Mouse (Mus musculus): ENCODE measurements at regions not wholly inside any gene's neighbourhood (a gene's known extent, or its start where the extent isn't known, plus 50 kb on each side); places are given as distances from the start of the nearest gene placed in this dataset.

GRCm38 (mm10) chr2:75028151-75028550 lies 202.5 kb downstream of the Mtx2 start:
- 46% methylated on average over 10 of the region's 10 CpGs for WGBS (ENCODE audit: insufficient replicate concordance)
- Histone ChIP-seq H3K27me3 (no peaks in the 10 kb centered on the region), H3K9me3 (replicated peaks) (no peaks in the 10 kb centered on the region), H3K9ac (no peak overlapping the region), H3K4me1 (replicated peaks) (no peaks in the 10 kb centered on the region), H3K36me3 (replicated peaks) (no peaks in the 10 kb centered on the region), H3K4me2 (no peak overlapping the region), H3K4me3 (replicated peaks) (no peak overlapping the region), H3K27ac (replicated peaks) (no peak overlapping the region)
- no peak for ATAC-seq (ENCODE audit: insufficient read depth)

- WGBS (ENCODE audit: insufficient replicate concordance): 55% methylated on average over 8 of the region's 8 CpGs
- Histone ChIP-seq H3K4me2 (no peak overlapping the region), H3K4me1 (replicated peaks) (no peaks in the 10 kb centered on the region), H3K9ac (no peak overlapping the region), H3K9me3 (replicated peaks) (no peaks in the 10 kb centered on the region), H3K4me3 (replicated peaks) (no peak overlapping the region), H3K27me3 (no peaks in the 10 kb centered on the region), H3K36me3 (replicated peaks) (no peaks in the 10 kb centered on the region), H3K27ac (replicated peaks) (no peak overlapping the region)
- no peak for ATAC-seq (ENCODE audit: insufficient read depth)
Observed at GRCm38 (mm10) chr2:75029089-75029693, 203.6 kb downstream of the Mtx2 start.

- no peak for ATAC-seq (ENCODE audit: insufficient read depth)
- Histone ChIP-seq H3K4me2 (no peak overlapping the region), H3K4me1 (replicated peaks) (no peaks in the 10 kb centered on the region), H3K9me3 (replicated peaks) (no peaks in the 10 kb centered on the region), H3K27ac (replicated peaks) (no peak overlapping the region), H3K27me3 (no peaks in the 10 kb centered on the region), H3K9ac (no peak overlapping the region), H3K36me3 (replicated peaks) (no peaks in the 10 kb centered on the region), H3K4me3 (replicated peaks) (no peak overlapping the region)
- 47% methylated on average over 3 of the region's 3 CpGs for WGBS (ENCODE audit: insufficient replicate concordance)
Observed at GRCm38 (mm10) chr2:75034708-75035107, 209.1 kb downstream of the Mtx2 start.

GRCm38 (mm10) chr2:75039066-75039465 lies 213.5 kb downstream of the Mtx2 start:
- Histone ChIP-seq H3K4me3 (replicated peaks) (no peak overlapping the region), H3K9me3 (replicated peaks) (no peaks in the 10 kb centered on the region), H3K4me1 (replicated peaks) (no peaks in the 10 kb centered on the region), H3K4me2 (no peak overlapping the region), H3K9ac (no peak overlapping the region), H3K27me3 (no peaks in the 10 kb centered on the region), H3K27ac (replicated peaks) (no peak overlapping the region), H3K36me3 (replicated peaks) (no peaks in the 10 kb centered on the region)
- 35% methylated on average over 3 of the region's 3 CpGs for WGBS (ENCODE audit: insufficient replicate concordance)
- no peak for ATAC-seq (ENCODE audit: insufficient read depth)

GRCm38 (mm10) chr2:75046892-75047291 lies 221.3 kb downstream of the Mtx2 start:
- Histone ChIP-seq H3K4me3 (replicated peaks) (no peak overlapping the region), H3K9me3 (replicated peaks) (no peaks in the 10 kb centered on the region), H3K4me2 (no peak overlapping the region), H3K4me1 (replicated peaks) (no peaks in the 10 kb centered on the region), H3K27ac (replicated peaks) (no peak overlapping the region), H3K27me3 (no peaks in the 10 kb centered on the region), H3K9ac (no peak overlapping the region), H3K36me3 (replicated peaks) (no peaks in the 10 kb centered on the region)
- WGBS (ENCODE audit: insufficient replicate concordance): 58% methylated on average over 6 of the region's 6 CpGs
- ATAC-seq (ENCODE audit: insufficient read depth): no peak

DNA sequence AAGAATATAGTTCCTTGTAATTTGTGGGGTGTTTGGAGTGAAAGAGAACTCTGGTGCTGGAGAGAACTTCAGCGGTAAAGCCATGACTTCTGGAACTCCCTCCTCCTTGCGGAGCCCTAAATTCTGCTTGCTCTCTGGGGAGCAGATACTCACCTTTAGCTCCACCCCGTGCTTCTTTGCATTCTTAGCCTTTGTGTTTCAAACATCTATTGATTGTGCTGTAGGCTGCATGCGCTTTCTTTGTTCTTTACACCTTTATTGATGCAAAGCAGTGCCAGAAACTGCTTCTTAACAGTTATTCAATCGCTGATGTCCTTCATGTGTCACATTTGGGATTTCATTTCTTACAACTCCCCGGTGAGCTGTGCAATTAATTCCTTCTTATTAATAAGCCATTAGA lies 222.5 kb downstream of the Mtx2 start:
- no peak overlapping the region for H3K9ac ChIP-seq
- WGBS (ENCODE audit: insufficient replicate concordance): 37% methylated on average over 6 of the region's 6 CpGs
- no peak for ATAC-seq (ENCODE audit: insufficient read depth)

GRCm38 (mm10) chr2:75054474-75055186 lies 229.0 kb downstream of the Mtx2 start:
- H3K9ac ChIP-seq: no peak overlapping the region
- no peak for ATAC-seq (ENCODE audit: insufficient read depth)

More for the DNA sequence above, 222.5 kb downstream of the Mtx2 start:
- Histone ChIP-seq H3K36me3 (replicated peaks) (no peaks in the 10 kb centered on the region), H3K27me3 (0 out of 2 replicates have a peak, but pooled peaks cover 5% of the 10 kb centered on the region), H3K27ac (replicated peaks) (no peak overlapping the region), H3K9me3 (replicated peaks) (no peaks in the 10 kb centered on the region), H3K4me1 (replicated peaks) (no peaks in the 10 kb centered on the region), H3K4me3 (replicated peaks) (no peak overlapping the region), H3K4me2 (no peak overlapping the region)

GRCm38 (mm10) chr2:75055187-75055543 lies 229.6 kb downstream of the Mtx2 start:
- no peak overlapping the region for H3K9ac ChIP-seq
- WGBS (ENCODE audit: insufficient replicate concordance): 1% methylated on average over 6 of the region's 6 CpGs
- H3K4me3 ChIP-seq (replicated peaks): no peak overlapping the region

More at GRCm38 (mm10) chr2:75054474-75055186, 229.0 kb downstream of the Mtx2 start:
- H3K4me2 ChIP-seq: peak overlapping the region; percentile 41
- no peak overlapping the region for H3K27ac ChIP-seq (replicated peaks)
- H3K36me3 ChIP-seq (replicated peaks): no peaks in the 10 kb centered on the region
- H3K4me1 ChIP-seq (replicated peaks): no peaks in the 10 kb centered on the region; the same call in 1 of the 2 replicates
- 19% methylated on average over 14 of the region's 14 CpGs for whole genome bisulfite sequencing (ENCODE audit: insufficient replicate concordance)
- H3K4me3 ChIP-seq (replicated peaks): no peak overlapping the region
- H3K27me3 ChIP-seq: peaks cover 18% of the 10 kb centered on the region; the same call in 1 of the 2 replicates
- H3K9me3 ChIP-seq (replicated peaks): no peaks in the 10 kb centered on the region

DNA sequence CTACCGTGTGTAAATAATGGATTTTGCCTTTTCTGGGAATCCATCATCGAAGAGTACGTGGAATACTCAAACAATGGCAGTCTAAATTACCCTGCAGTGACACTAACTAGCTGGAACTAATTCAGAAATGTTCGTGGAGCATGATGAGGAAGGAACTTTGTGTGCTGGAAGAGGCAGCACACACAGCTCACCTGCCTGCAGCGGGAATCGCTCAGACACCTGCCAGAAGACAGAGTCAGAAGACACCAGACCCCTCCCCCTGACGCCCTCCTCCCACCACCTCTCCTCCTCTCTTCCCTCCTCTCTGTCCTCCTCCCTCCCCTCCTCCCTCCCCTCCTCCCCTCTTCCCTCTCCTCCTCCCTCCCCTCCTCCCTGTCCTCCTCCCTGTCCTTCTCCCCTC lies 235.4 kb downstream of the Mtx2 start:
- H3K4me3 ChIP-seq (replicated peaks): no peak overlapping the region
- no peaks in the 10 kb centered on the region for H3K9me3 ChIP-seq (replicated peaks)
- H3K9ac ChIP-seq: no peak overlapping the region
- ATAC-seq (ENCODE audit: insufficient read depth): no peak
- no peak overlapping the region for H3K27ac ChIP-seq (replicated peaks)
- H3K4me2 ChIP-seq: no peak overlapping the region
- H3K27me3 ChIP-seq: peaks cover 14% of the 10 kb centered on the region; the same call in 1 of the 2 replicates
- H3K4me1 ChIP-seq (replicated peaks): no peaks in the 10 kb centered on the region
- no peaks in the 10 kb centered on the region for H3K36me3 ChIP-seq (replicated peaks)
- WGBS (ENCODE audit: insufficient replicate concordance): 54% methylated on average over 7 of the region's 7 CpGs

More at GRCm38 (mm10) chr2:75055187-75055543, 229.6 kb downstream of the Mtx2 start:
- Histone ChIP-seq H3K36me3 (replicated peaks) (no peaks in the 10 kb centered on the region), H3K27ac (replicated peaks) (no peak overlapping the region), H3K27me3 (peaks cover 24% of the 10 kb centered on the region; the same call in 1 of the 2 replicates), H3K4me2 (peak overlapping the region; percentile 41), H3K4me1 (replicated peaks) (no peaks in the 10 kb centered on the region; the same call in 1 of the 2 replicates), H3K9me3 (replicated peaks) (no peaks in the 10 kb centered on the region)
- no peak for ATAC-seq (ENCODE audit: insufficient read depth)

DNA sequence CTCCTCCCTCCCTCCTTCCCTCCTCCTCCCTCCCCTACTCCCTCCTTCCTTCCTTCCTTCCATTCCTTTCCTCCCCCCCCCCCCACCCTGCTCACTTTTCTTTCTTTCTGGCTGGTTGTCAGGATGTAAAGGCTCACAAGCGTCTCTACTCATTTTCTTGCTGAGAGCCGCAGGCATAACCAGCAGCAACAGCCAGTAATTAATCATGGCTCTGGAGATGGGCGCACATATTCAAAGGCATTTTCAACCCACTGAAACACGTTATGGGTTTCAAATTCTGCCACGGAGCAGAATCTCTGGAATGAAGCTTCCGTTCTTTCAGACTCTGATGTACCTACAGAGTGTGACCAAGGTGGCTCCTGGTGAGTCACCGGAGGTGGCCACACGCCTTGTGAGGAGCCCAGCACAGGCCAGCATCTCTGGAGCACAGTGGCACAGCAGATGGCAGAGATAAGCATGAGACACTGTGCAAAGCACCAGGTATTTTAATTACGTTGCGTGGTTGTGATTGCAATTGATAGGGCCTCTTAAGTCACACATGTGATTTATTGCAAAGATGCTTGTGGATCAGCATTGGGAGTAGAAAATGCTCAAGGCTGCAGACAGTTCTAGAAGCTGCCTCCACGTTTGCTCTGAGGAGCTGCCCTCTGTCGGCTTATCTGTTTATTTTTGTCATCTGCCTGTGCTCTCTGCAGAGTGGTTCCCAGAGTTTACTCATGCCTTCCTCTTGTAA lies 236.0 kb downstream of the Mtx2 start:
- ATAC-seq (ENCODE audit: insufficient read depth): no peak
- H3K9me3 ChIP-seq (replicated peaks): no peaks in the 10 kb centered on the region
- 47% methylated on average over 12 of the region's 12 CpGs for WGBS (ENCODE audit: insufficient replicate concordance)

DNA sequence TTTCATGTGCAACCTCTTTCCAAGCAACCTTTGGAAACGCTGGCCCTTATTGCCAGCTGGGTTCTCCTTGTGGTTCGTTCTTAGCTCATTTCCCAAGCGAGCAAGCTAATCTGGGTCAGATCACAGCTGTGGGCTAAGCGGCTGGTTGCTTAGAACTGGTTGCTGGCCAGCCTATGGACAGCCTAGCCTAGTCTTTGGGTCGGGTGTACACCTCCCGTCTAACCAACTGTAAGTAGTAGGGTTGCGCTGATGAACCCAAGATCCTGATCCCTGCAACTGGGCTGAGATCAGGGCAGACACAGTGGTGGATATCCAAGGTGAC lies 236.5 kb downstream of the Mtx2 start:
- Histone ChIP-seq H3K27ac (replicated peaks) (no peak overlapping the region), H3K36me3 (replicated peaks) (no peaks in the 10 kb centered on the region), H3K4me1 (replicated peaks) (no peaks in the 10 kb centered on the region), H3K9me3 (replicated peaks) (no peaks in the 10 kb centered on the region), H3K4me2 (no peak overlapping the region), H3K4me3 (replicated peaks) (no peak overlapping the region), H3K9ac (no peak overlapping the region), H3K27me3 (peaks cover 14% of the 10 kb centered on the region; the same call in 1 of the 2 replicates)
- ATAC-seq (ENCODE audit: insufficient read depth): no peak
- WGBS (ENCODE audit: insufficient replicate concordance): 61% methylated on average over 7 of the region's 7 CpGs

More for the DNA sequence above, 236.0 kb downstream of the Mtx2 start:
- H3K4me1 ChIP-seq (replicated peaks): no peaks in the 10 kb centered on the region
- no peak overlapping the region for H3K4me2 ChIP-seq
- peaks cover 14% of the 10 kb centered on the region; the same call in 1 of the 2 replicates for H3K27me3 ChIP-seq
- H3K36me3 ChIP-seq (replicated peaks): no peaks in the 10 kb centered on the region
- no peak overlapping the region for H3K27ac ChIP-seq (replicated peaks)
- no peak overlapping the region for H3K4me3 ChIP-seq (replicated peaks)
- H3K9ac ChIP-seq: no peak overlapping the region

All from liver, embryonic 15.5 days (tissue).